Mouse (Mus musculus): ENCODE results near the gene Cyp2c37. TPM values are rescaled to one million over a fixed set of nuclear protein-coding genes. Genes with fewer than 3 reads are reported as not detected.

Gene Cyp2c37
- not detected for polyA plus RNA-seq (2017; shearing (Covaris generic))

DNA sequence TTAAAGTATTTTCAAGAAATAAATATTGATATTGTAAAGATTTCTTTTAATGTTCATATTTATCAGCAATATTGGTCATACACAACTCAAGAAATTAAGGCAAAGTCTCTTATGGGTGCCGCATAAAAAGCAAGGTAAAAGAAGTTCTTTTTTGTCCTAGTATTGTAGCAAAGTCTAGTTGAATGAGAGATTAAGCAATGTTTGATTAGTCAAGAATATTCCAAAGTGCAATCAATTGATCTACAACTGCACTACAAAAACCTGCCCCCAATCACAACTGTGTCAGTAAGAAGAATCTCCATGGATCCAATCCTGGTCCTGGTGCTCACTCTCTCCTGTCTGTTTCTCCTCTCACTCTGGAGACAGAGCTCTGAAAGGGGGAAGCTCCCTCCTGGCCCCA, at the start of gene Cyp2c37:
Gene Cyp2c37, plus strand, starts transcription at position 285 of the 400 bp plus-strand sequence.

Other genes with a start within 250 kb of the Cyp2c37 start
- under 1 TPM in 1 of 2 experiments, not detected in 1; 0.23 TPM for gene Cyp2c40, start 179.6 kb upstream of the Cyp2c37 start, polyA plus RNA-seq (2017; shearing (Covaris generic))
- gene Cyp2c69, start 105.6 kb upstream of the Cyp2c37 start, polyA plus RNA-seq (2017; shearing (Covaris generic)): not detected
- gene Cyp2c54, start 81.4 kb downstream of the Cyp2c37 start, polyA plus RNA-seq (2017; shearing (Covaris generic)): under 1 TPM in 1 of 2 experiments, not detected in 1; 0.31 TPM
- not detected for gene Cyp2c50, start 97.3 kb downstream of the Cyp2c37 start, polyA plus RNA-seq (2017; shearing (Covaris generic))
- under 1 TPM; 0.45 to 0.89 TPM for gene Cyp2c70, start 194.9 kb downstream of the Cyp2c37 start, polyA plus RNA-seq (2017; shearing (Covaris generic))